Mouse (Mus musculus) cerebellum, adult 2 months (tissue): Measurements from ENCODE around the gene Gkn3.

ENCODE experiments used
- CTCF ChIP-seq: fragments of 200-500 bp; IDR thresholded peaks from 2 replicates; pipeline ENCODE4 v1.5.1; 2011; ENCODE audit warnings: low read depth, mild to moderate bottlenecking, control low read depth, low read length, moderate library complexity, borderline replicate concordance; ENCODE audit not compliant: insufficient read depth
- POLR2A ChIP-seq: fragments of 200-500 bp; IDR thresholded peaks from 2 replicates; pipeline ENCODE4 v1.6.1; 2011; ENCODE audit warnings: low read length, control low read depth, borderline replicate concordance; ENCODE audit not compliant: insufficient read depth

DNA sequence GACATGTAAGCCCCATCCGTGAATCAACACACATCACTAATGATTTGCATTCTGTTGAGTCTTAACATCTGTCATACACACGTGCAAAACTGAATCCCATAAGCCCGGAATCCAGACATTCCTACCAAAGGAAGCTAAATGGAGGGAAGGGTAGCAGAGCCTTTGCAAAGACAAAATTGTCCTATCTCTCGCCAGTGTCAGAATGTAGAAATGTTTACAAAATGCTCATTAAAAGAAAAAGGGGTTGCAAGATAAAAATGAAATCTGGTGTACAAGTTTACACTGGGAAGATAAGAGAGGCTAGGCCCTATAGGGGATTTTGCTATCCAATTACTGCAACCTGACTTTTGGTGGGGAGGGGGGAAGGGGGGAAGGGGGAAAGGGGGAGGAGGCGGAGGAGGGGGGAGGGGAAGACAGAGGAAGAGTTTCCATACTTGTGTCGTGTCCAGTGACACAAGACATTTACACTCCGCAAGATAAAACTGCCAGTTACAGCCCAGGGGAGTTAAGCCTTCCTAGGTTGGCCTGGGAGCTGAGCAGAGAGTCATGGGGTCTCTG lies 39.8 kb upstream of the Gkn3 start, which contains the start of gene Bmp10:
- TF ChIP-seq POLR2A (no peak), CTCF (no peak)
